Mouse (Mus musculus) subcutaneous adipose tissue, adult 2 months (tissue): ENCODE results near the gene Rab38. TPM values are rescaled to one million over a fixed set of nuclear protein-coding genes. Genes with fewer than 3 reads are reported as not detected.

Experiments used
- polyA plus RNA-seq: library from polyadenylated mRNA; depleted of rRNA; stranded (reverse); fragments of >200 nt; gene quantifications from 2 replicates; pipeline ENCODE4 v1.2.3, GENCODE M21; 2012; ENCODE audit warnings: low replicate concordance; rRNA removed

Rab38 gene
- 1.0 and 3.5 TPM in 2 replicates for polyA plus RNA-seq

DNA sequence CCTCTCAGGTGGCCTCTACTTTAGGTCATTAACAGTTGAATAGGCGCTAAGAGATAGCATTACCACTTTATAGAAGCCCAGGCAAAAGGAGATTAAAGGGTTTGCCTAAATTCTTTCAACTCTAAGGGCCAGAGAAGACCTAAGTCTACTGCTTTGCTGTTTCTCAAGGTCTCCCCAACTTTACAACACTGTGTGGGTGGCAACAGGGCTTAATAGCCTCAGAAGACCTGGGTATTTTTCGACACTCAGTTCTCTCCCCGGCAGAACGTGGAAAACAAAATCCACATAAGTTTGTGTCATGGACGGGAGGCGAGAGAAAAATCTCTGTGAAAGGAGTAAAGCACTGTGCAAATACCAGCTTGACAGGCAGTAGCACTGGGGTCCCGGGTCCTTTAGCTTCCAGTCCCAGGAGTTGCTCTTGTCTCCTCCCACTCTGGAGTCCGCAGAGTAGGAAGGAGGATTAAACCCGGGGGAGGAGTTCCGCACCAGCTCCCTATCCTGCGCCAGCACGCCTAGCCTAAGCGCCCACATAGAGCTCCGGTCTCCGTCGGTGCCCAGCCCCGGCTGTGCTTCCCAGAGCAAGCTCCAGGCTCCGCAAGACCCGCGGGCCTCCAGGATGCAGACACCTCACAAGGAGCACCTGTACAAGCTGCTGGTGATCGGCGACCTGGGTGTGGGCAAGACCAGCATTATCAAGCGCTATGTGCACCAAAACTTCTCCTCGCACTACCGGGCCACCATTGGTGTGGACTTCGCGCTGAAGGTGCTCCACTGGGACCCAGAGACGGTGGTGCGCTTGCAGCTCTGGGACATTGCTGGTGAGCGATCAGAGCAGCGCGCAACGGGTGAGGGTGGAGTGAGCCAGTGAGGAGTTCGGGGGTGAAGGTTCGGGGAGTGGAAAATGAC, at the start of gene Rab38:
Gene Rab38, plus strand, starts transcription at position 488 of the 906 bp plus-strand sequence.

Other genes with a start within 250 kb of the Rab38 start
- gene Ctsc, start 152.2 kb upstream of the Rab38 start, polyA plus RNA-seq = 31.2 and 85.4 TPM in 2 replicates